Mouse (Mus musculus): ENCODE data around the gene Strbp. TPM values are rescaled to one million over a fixed set of nuclear protein-coding genes. Genes with fewer than 3 reads are reported as not detected.

The Strbp gene
- total and polyA plus RNA-seq, 2 experiments from 2014 or later = 99.9 to 138 TPM

GRCm38 (mm10) chr2:37566035-37566434 lies 137.6 kb downstream of the Strbp start:
- H3K36me3 ChIP-seq (ENCODE audit: insufficient read depth) = peaks cover 69% of the 10 kb centered on the region
- 82% methylated on average over 1 of the region's 1 CpGs for WGBS

DNA sequence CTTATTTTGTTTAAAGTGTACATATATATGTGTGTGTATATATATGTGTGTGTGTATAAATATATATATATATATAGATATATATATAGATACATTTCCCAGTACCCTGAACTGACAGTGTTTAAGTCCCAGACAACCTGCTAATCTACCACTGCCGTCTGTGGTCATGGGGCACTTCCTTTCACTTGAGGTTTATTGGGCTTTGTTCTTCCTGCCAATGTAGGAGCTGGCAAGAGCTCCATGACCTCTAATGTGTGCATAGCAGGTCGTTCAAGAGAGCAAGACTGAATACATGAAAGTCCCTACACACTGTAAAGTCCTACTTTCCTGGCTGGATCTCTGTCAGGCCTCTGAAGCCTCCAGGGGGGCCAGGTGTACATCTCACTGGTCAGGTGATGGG lies 138.1 kb downstream of the Strbp start:
- H3K36me3 ChIP-seq (ENCODE audit: insufficient read depth) = peaks cover 74% of the 10 kb centered on the region
- no peaks in the 10 kb centered on the region for H3K9me3 ChIP-seq (ENCODE audit: low read length)
- 60% methylated on average over 2 of the region's 2 CpGs for WGBS
- H3K9ac ChIP-seq = no peak overlapping the region
- TF ChIP-seq CTCF (IDR thresholded peaks at IDR 0.05; ENCODE audit: low read depth) = no peak
- no peak overlapping the region for H3K4me3 ChIP-seq (ENCODE audit: low read depth, low read length)
- H3K4me1 ChIP-seq (ENCODE audit: insufficient read depth) = no peaks in the 10 kb centered on the region
- H3K27ac ChIP-seq (ENCODE audit: low read depth, low read length) = no peak overlapping the region
- no peak overlapping the region for H3K4me2 ChIP-seq (ENCODE audit: low read depth)
- no peaks in the 10 kb centered on the region for H3K27me3 ChIP-seq (ENCODE audit: insufficient read depth, low read length)
- ATAC-seq = no peak
- no peak for DNase-seq

More at GRCm38 (mm10) chr2:37566035-37566434, 137.6 kb downstream of the Strbp start:
- H3K4me1 ChIP-seq (ENCODE audit: insufficient read depth) = no peaks in the 10 kb centered on the region
- H3K4me3 ChIP-seq (ENCODE audit: low read depth, low read length) = no peak overlapping the region
- ATAC-seq (no peak), DNase-seq (no peak)
- no peak for TF ChIP-seq CTCF (IDR thresholded peaks at IDR 0.05; ENCODE audit: low read depth)
- H3K9me3 ChIP-seq (ENCODE audit: low read length) = no peaks in the 10 kb centered on the region
- no peak overlapping the region for H3K9ac ChIP-seq
- no peak overlapping the region for H3K4me2 ChIP-seq (ENCODE audit: low read depth)
- no peak overlapping the region for H3K27ac ChIP-seq (ENCODE audit: low read depth, low read length)
- H3K27me3 ChIP-seq (ENCODE audit: insufficient read depth, low read length) = no peaks in the 10 kb centered on the region

DNA sequence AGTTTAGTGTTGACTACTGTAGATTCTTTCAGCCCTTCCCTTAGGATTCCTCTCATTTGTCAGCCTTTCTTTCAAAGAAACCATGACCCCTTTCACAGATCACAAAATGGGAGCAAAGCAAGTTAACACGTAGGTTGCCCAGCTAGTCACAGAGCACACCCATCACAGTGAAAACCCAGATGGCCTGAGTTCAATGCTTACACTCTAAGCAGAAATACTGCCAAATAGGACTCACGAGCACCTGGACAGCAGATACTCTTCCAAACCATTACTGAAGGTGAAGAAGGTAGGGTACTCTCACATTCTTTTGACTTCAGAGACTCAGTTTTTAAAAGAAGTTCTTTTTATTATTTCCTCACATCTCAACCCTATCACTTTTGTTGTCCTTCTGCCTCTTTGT lies 147.3 kb downstream of the Strbp start:
- no peaks in the 10 kb centered on the region for H3K27me3 ChIP-seq (ENCODE audit: insufficient read depth, low read length)
- no peak for DNase-seq
- TF ChIP-seq CTCF (IDR thresholded peaks at IDR 0.05; ENCODE audit: low read depth) = no peak
- no peak overlapping the region for H3K4me3 ChIP-seq (ENCODE audit: low read depth, low read length)
- no peak overlapping the region for H3K9ac ChIP-seq
- no peak overlapping the region for H3K4me2 ChIP-seq (ENCODE audit: low read depth)
- H3K27ac ChIP-seq (ENCODE audit: low read depth, low read length) = no peak overlapping the region
- 85% methylated on average over 2 of the region's 2 CpGs for WGBS
- H3K4me1 ChIP-seq (ENCODE audit: insufficient read depth) = no peaks in the 10 kb centered on the region
- no peak for ATAC-seq
- H3K9me3 ChIP-seq (ENCODE audit: low read length) = no peaks in the 10 kb centered on the region
- peaks cover 84% of the 10 kb centered on the region for H3K36me3 ChIP-seq (ENCODE audit: insufficient read depth)

- Histone ChIP-seq H3K27me3 (ENCODE audit: insufficient read depth, low read length) (no peaks in the 10 kb centered on the region), H3K9me3 (ENCODE audit: low read length) (no peaks in the 10 kb centered on the region), H3K4me1 (ENCODE audit: insufficient read depth) (no peaks in the 10 kb centered on the region), H3K4me3 (ENCODE audit: low read depth, low read length) (no peak overlapping the region), H3K9ac (no peak overlapping the region), H3K4me2 (ENCODE audit: low read depth) (no peak overlapping the region), H3K27ac (ENCODE audit: low read depth, low read length) (no peak overlapping the region), H3K36me3 (ENCODE audit: insufficient read depth) (peaks cover 46% of the 10 kb centered on the region)
- no peak for TF ChIP-seq CTCF (IDR thresholded peaks at IDR 0.05; ENCODE audit: low read depth)
- WGBS = 86% methylated on average over 1 of the region's 1 CpGs
- DNase-seq = no peak
- ATAC-seq = no peak
Observed at GRCm38 (mm10) chr2:37549346-37550012, 154.2 kb downstream of the Strbp start.

DNA sequence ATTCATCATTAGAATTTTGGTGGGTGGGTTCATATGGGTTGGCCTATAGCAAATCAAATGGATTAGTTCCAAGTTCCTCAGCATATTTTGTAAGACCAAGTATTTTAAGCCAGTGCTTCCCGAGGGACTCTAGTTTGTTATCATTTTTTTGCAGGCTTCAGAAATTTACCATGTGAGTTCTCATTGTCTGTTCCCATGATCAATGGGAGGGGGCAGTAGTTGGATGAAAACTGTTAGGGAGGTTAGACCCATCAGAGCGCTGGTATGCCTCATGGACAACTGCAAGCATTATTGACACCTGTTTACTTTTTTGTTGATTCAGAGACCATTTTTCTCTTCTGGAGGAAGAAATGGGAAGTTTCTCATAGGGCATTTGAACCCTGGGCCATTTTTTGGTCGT lies 172.0 kb downstream of the Strbp start:
- Histone ChIP-seq H3K36me3 (ENCODE audit: insufficient read depth) (peaks cover 18% of the 10 kb centered on the region), H3K4me1 (ENCODE audit: insufficient read depth) (no peaks in the 10 kb centered on the region), H3K4me2 (ENCODE audit: low read depth) (no peak overlapping the region), H3K27ac (ENCODE audit: low read depth, low read length) (no peak overlapping the region), H3K9me3 (ENCODE audit: low read length) (no peaks in the 10 kb centered on the region), H3K27me3 (ENCODE audit: insufficient read depth, low read length) (no peaks in the 10 kb centered on the region), H3K4me3 (ENCODE audit: low read depth, low read length) (no peak overlapping the region), H3K9ac (no peak overlapping the region)
- WGBS = 79% methylated on average over 3 of the region's 3 CpGs
- TF ChIP-seq CTCF (IDR thresholded peaks at IDR 0.05; ENCODE audit: low read depth) = no peak
- DNase-seq (no peak), ATAC-seq (no peak)

DNA sequence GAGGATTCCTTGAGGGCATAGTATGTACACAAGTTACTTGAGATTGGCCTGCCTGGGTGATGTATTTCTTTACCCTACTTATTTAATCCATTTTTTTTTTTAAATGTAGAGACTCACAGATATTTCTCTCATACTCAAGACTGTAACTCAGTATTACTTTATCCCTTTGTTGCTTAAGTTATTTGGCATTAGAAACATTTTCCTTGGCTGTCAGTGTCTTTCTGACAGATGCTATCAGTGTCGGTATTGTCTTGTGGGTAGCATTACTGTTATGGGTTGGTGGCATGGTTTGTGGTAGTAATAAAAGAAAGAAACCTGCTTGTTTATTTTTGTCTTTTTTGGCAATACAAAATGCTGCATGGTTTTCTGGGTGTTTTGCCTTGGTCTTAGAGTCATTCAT lies 172.9 kb downstream of the Strbp start:
- DNase-seq (no peak), ATAC-seq (no peak)
- Histone ChIP-seq H3K27ac (ENCODE audit: low read depth, low read length) (no peak overlapping the region), H3K4me3 (ENCODE audit: low read depth, low read length) (no peak overlapping the region), H3K27me3 (ENCODE audit: insufficient read depth, low read length) (no peaks in the 10 kb centered on the region), H3K9me3 (ENCODE audit: low read length) (no peaks in the 10 kb centered on the region), H3K9ac (no peak overlapping the region), H3K4me1 (ENCODE audit: insufficient read depth) (no peaks in the 10 kb centered on the region), H3K4me2 (ENCODE audit: low read depth) (no peak overlapping the region), H3K36me3 (ENCODE audit: insufficient read depth) (peaks cover 13% of the 10 kb centered on the region; the same call in 1 of the 2 replicates)
- TF ChIP-seq CTCF (IDR thresholded peaks at IDR 0.05; ENCODE audit: low read depth) = no peak
- WGBS = 83% methylated on average over 1 of the region's 1 CpGs

DNA sequence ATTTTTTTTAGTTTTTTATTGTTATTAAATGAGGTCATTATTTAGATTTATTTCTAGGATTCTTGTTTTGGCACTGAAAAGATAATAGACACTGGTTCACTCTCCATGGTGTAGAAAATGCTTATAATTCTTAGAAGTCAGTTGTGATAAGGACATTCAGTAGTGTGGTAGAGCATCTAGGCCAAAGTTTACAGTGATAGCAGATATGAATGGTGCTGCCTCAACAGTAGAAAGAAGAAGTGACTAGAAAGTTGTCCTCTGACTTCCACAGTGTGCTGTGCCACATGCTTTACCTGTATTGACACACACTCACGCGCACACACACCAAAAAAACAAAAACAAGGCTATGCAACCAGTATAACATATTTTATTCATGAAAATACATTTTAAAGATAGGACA lies 174.3 kb downstream of the Strbp start:
- WGBS = 98% methylated on average over 2 of the region's 2 CpGs

More for the DNA sequence above, 174.3 kb downstream of the Strbp start:
- Histone ChIP-seq H3K4me2 (ENCODE audit: low read depth) (no peak overlapping the region), H3K36me3 (ENCODE audit: insufficient read depth) (0 out of 2 replicates have a peak, but pooled peaks cover 6% of the 10 kb centered on the region), H3K27me3 (ENCODE audit: insufficient read depth, low read length) (no peaks in the 10 kb centered on the region), H3K9ac (no peak overlapping the region), H3K9me3 (ENCODE audit: low read length) (no peaks in the 10 kb centered on the region), H3K4me1 (ENCODE audit: insufficient read depth) (no peaks in the 10 kb centered on the region), H3K4me3 (ENCODE audit: low read depth, low read length) (no peak overlapping the region), H3K27ac (ENCODE audit: low read depth, low read length) (no peak overlapping the region)
- DNase-seq = no peak
- no peak for TF ChIP-seq CTCF (IDR thresholded peaks at IDR 0.05; ENCODE audit: low read depth)
- ATAC-seq = no peak

Measured in forebrain, postnatal 0 days (tissue).